Mouse (Mus musculus) stomach, postnatal 0 days (tissue): Measurements from ENCODE around the gene Arid1b.

Experiments used
- CTCF ChIP-seq: IDR thresholded peaks from 2 replicates; pipeline ENCODE4 v1.5.1; 2016; ENCODE audit warnings: antibody characterized with exemption, low read depth, mild to moderate bottlenecking, moderate library complexity
- EP300 ChIP-seq: optimal IDR thresholded peaks from 2 replicates; pipeline ENCODE3; 2016; ENCODE audit warnings: antibody characterized with exemption

DNA sequence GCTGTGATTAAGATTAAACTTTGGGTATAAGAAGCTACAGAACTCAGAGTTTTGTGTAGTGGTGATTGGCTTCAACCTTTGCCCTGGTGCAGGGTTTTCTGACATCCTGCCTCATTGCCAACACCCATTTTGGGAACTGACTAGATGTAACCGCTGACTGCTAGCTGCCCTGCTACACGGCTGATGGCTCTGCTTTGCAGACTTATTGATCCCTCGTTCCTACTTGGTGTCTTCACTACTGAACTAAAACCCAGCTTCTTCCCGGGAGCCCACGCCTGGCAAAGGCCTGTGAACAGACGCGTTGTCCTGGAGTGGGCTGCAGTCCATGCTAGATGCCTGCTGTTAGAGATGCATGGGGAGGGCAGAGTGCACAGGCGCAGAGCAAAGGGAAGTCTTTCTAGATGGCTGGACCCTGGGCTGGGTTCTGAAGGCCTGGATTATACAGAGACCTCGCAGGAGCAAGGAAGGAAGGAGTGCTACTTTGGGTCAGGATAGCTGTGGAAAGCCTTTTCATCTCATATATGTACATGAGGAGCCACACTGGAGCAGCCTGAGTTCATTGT is 210.1 kb downstream of the Arid1b start:
- no peak for TF ChIP-seq CTCF
- TF ChIP-seq EP300 = no peak
